Mouse (Mus musculus): ENCODE data around the gene Dapp1.

DNA sequence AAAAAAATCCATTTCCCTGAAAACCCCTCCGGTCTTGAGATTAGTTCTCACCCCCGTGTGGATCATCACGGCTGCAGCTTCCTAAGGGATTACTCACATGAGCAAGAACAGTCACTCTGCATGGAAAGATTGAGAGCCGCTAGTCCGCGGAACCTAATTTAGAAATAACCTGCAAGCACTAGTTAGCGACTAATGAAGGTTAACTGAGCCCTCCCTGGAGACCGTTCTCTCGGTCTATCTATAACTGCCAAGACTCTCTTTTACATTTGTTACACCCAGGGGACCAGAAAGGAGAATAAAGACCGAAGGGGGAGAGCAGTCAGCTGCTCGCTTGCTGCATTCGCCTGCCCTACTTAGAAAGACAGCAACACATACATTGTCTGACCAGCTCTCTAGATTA is 35.5 kb upstream of the Dapp1 start:
- TF ChIP-seq CTCF (IDR thresholded peaks at IDR 0.05; ENCODE audit: extremely low read depth, insufficient read length, insufficient replicate concordance, low read depth, low read length) (no peak), POLR2A (IDR thresholded peaks at IDR 0.05; ENCODE audit: low read depth, low read length) (no peak)
